Mouse (Mus musculus): Measurements from ENCODE around the gene Dhx30.

Dhx30 gene

GRCm38 (mm10) chr9:110045763-110046377 is 71.8 kb downstream of the Dhx30 start:
- in situ Hi-C loops (cut with MseI, MboI): no loop called here

GRCm38 (mm10) chr9:110044373-110044772 is 73.3 kb downstream of the Dhx30 start:
- in situ Hi-C loops (cut with MseI, MboI): no loop called here

GRCm38 (mm10) chr9:110038485-110038884 is 79.1 kb downstream of the Dhx30 start:
- in situ Hi-C loops (cut with MseI, MboI): no loop called here

- in situ Hi-C loops (cut with MseI, MboI): no loop called here
Measured at GRCm38 (mm10) chr9:110037895-110038294, 79.7 kb downstream of the Dhx30 start.

- in situ Hi-C loops (cut with MseI, MboI): no loop called here
Measured at GRCm38 (mm10) chr9:110035091-110035490, 82.5 kb downstream of the Dhx30 start.
